Comparison of ENCODE assay signal across 23 mouse cellular contexts in genomic region chr1:81795399-81795798, GRCm38 (mm10).
DNase-seq lines count a peak whose midpoint lies in the region; ATAC-seq and TF ChIP-seq lines count a peak whose summit lies in the region.
"Had no signal": no experiment of that assay in that cellular context is flagged by ENCODE, and none has a peak within 500 bp of the region (broad histone marks: within the 10 kb centered on the region; RNA-seq: fewer than 3 reads in every experiment).

No protein-coding gene starts in this region.

- peak overlapping the region; percentile 20; the same call in 1 of the 2 replicates for H3K4me3 ChIP-seq in testis, adult 2 months (ENCODE audit: control insufficient read depth, low read depth, low read length)
- no peak overlapping the region for H3K4me3 ChIP-seq in limb, embryonic 13.5 days
- H3K4me3 ChIP-seq: embryonic facial prominence, embryonic 15.5 days; erythroblast, embryonic 14.5 days; heart, embryonic 13.5 days; hindbrain, embryonic 13.5 days had no signal

- no peak for TF ChIP-seq CTCF in testis, adult 2 months (IDR thresholded peaks at IDR 0.05; ENCODE audit: control insufficient read depth, insufficient read depth, insufficient replicate concordance, low read depth, low read length)

- H3K27ac ChIP-seq in testis, adult 2 months (ENCODE audit: control insufficient read depth, insufficient read depth, low read depth, low read length), result no peak overlapping the region
- H3K27ac ChIP-seq in limb, embryonic 13.5 days, result no peak overlapping the region
- H3K27ac ChIP-seq: embryonic facial prominence, embryonic 15.5 days; heart, embryonic 13.5 days; hindbrain, embryonic 13.5 days; hindbrain, postnatal 0 days had no signal

- no peak overlapping the region for H3K9ac ChIP-seq in limb, embryonic 13.5 days
- H3K9ac ChIP-seq: embryonic facial prominence, embryonic 15.5 days; heart, embryonic 13.5 days; hindbrain, embryonic 13.5 days had no signal

- H3K36me3 ChIP-seq in testis, adult 2 months (ENCODE audit: control insufficient read depth, insufficient read depth, low read length), result no peaks in the 10 kb centered on the region
- no peaks in the 10 kb centered on the region for H3K36me3 ChIP-seq in limb, embryonic 13.5 days
- H3K36me3 ChIP-seq: embryonic facial prominence, embryonic 15.5 days; G1E; heart, embryonic 13.5 days; hindbrain, embryonic 13.5 days had no signal

- no peak overlapping the region for H3K4me2 ChIP-seq in limb, embryonic 13.5 days (replicated peaks)
- H3K4me2 ChIP-seq: embryonic facial prominence, embryonic 15.5 days; heart, embryonic 13.5 days; hindbrain, embryonic 13.5 days had no signal

- H3K9me3 ChIP-seq in limb, embryonic 13.5 days, result no peaks in the 10 kb centered on the region
- H3K9me3 ChIP-seq: embryonic facial prominence, embryonic 15.5 days; heart, embryonic 13.5 days; hindbrain, embryonic 13.5 days had no signal

- peak; percentile 45 for DNase-seq in embryo, embryonic 10 days (ENCODE audit: low spot score)
- no peak for DNase-seq in embryo, embryonic 9.5 days (ENCODE audit: extremely low spot score)
- no peak for DNase-seq in testis, postnatal 10 days (ENCODE audit: low spot score)
- no peak for DNase-seq in urinary bladder, adult 2 months (ENCODE audit: low spot score)
- no peak for DNase-seq in kidney, adult 11 months
- DNase-seq: adrenal gland, postnatal 10 days; B cell, adult 2 months; cerebellum, adult 11 months; cerebellum, adult 9-11 months; cerebellum, postnatal 36 days; gastrocnemius, postnatal 25 days; heart, adult 11 months had no signal

- TF ChIP-seq POLR2A in testis, adult 2 months (IDR thresholded peaks at IDR 0.05; ENCODE audit: control insufficient read depth, low read depth, low read length), result no peak

- H3K27me3 ChIP-seq in testis, adult 2 months (ENCODE audit: control insufficient read depth, insufficient read depth, low read length), result no peaks in the 10 kb centered on the region
- H3K27me3 ChIP-seq in limb, embryonic 13.5 days, result no peaks in the 10 kb centered on the region
- H3K27me3 ChIP-seq: embryonic facial prominence, embryonic 15.5 days; heart, embryonic 13.5 days; hindbrain, embryonic 13.5 days had no signal

- 78% methylated on average over 1 of the region's 1 CpGs for WGBS in limb, embryonic 13.5 days

- no peaks in the 10 kb centered on the region for H3K4me1 ChIP-seq in testis, adult 2 months (ENCODE audit: control insufficient read depth, insufficient read depth, low read length)
- H3K4me1 ChIP-seq in limb, embryonic 13.5 days, result no peaks in the 10 kb centered on the region
- H3K4me1 ChIP-seq: embryonic facial prominence, embryonic 15.5 days; hindbrain, embryonic 13.5 days had no signal

- peak; percentile 61; the same call in 1 of the 2 replicates for ATAC-seq in limb, embryonic 13.5 days (ENCODE audit: low FRiP score, low read depth)
- no peak for ATAC-seq in granulocyte monocyte progenitor cell, adult 5-6 weeks (replicated peaks; ENCODE audit: poor library complexity, severe bottlenecking)
- ATAC-seq: CD4-positive, CD25-positive, alpha-beta regulatory T cell, adult 4 months; forebrain, embryonic 16.5 days; hindbrain, postnatal 0 days had no signal
